Mouse (Mus musculus) adrenal gland, postnatal 10 days (tissue): ENCODE measurements at regions not wholly inside any gene's neighbourhood (a gene's known extent, or its start where the extent isn't known, plus 50 kb on each side); places are given as distances from the start of the nearest gene placed in this dataset.
A peak's percentile ranks its signal among the peaks of the same experiment; 100 is the strongest.

Source experiments
- DNase-seq: peaks from one replicate; pipeline ENCODE4 v3.0.0; 2021; ENCODE audit warnings: mixed read lengths

DNA sequence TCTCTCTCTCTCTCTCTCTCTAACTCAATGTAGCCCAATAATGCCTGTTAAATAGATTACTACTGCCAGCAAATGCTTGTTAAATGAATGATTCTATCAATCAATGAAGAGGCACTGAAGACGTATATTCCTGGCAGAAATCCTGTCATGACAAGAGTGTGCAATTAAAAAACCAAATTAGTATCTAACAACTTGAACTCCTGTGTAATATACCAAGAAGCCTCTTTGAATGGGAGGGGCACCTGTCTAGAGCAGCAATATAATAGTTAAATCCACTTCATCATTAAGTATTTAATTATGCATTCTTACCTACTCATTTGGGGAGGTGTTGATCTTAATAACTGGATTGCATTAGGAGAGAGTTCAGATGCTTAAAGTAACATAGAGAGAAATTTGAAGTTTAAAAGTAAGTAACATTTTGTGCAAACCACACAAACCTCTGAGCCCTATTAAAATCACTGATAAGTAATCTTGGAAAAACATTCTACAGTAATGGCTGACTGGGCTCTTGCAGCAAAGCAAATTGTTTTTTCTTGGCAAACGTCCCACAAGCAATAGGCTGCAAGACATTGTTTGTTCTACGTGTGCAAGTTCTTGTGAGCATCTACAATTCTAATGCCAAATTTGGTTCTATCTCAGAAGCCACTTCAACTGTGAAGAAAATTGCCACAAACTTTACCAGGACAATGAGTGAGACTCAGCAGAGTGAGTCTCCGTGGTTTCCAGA lies 719.7 kb upstream of the Cited2 start:
- no peak for DNase-seq

DNA sequence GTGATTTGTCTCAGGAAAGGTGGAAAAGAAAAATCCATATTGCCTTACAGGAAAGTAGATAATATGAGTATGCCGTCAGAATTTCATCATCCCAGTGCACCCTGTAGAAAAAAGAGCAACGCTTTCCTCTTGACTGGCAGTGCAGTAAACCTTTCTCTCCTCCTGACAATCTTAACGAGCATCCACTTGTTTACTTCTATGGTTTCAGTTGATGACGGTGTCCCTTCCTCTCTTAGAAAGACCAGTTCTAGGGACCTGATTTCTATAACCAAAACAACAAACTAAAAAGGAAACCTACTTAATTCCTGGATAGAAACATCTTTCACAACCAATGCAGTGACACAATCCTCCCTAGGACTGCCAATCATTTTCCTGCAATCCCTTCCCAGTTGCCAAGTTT lies 714.3 kb upstream of the Cited2 start:
- DNase-seq = peak; percentile 20

DNA sequence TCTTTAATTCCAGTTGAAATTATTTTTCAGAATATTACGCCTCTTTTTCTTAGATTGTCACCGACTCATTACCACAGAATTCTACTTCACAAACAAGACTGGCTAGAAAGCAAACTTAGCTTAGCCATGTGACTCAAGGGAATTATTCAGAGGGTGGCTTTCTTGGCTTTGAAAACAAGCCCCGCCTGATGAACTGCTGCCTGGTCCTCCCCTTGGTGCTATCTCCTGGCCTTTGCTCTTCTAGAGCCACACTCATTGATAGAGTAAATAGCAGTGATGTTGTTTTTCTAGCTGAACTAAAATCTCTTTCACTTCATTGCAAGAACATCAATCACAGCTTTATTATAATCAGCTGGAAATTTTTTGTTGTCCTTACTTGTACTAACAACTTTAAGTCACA lies 713.0 kb upstream of the Cited2 start:
- peak; percentile 14 for DNase-seq

GRCm38 (mm10) chr10:17011876-17012275 lies 711.1 kb upstream of the Cited2 start:
- DNase-seq = no peak

GRCm38 (mm10) chr10:17012541-17012975 lies 710.5 kb upstream of the Cited2 start:
- peak; percentile 10 for DNase-seq

DNA sequence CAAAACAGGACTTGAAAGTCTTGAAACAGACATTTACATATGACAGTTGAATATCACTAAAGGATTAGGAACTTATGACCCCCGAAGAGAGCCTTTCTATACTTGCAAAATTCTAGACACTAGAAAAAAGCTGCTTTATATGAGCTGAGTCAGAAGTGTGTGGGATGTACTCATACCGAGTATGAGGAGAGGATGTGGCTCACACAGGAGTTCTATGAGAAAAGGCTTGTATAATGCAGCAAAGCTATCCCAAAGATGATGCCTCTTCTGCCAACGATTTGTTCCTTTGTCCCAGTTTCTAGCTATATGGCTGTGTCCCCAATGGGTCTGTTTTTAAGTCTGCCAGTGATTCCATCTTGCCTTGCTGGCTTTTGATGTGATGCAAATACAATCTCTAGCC lies 708.2 kb upstream of the Cited2 start:
- DNase-seq = no peak

DNA sequence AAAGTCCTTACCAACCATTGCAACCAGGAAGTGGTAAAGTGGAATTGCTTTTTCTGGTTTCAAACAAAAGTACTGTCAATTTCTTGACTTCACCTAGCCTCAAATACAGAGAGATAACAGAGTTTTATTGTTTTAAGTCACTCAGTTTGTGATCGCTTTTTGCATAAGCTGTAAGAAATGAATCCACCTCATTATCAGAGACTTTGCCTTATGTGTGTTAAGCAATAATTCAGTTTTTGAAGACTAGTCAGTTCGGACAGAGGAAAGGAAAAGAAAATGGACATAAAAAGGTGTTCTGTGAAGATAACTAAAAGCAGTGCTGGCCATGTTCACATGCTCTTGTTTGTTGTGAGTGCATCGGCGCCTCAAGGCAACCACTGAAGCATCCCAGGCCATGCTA lies 706.2 kb upstream of the Cited2 start:
- no peak for DNase-seq

DNA sequence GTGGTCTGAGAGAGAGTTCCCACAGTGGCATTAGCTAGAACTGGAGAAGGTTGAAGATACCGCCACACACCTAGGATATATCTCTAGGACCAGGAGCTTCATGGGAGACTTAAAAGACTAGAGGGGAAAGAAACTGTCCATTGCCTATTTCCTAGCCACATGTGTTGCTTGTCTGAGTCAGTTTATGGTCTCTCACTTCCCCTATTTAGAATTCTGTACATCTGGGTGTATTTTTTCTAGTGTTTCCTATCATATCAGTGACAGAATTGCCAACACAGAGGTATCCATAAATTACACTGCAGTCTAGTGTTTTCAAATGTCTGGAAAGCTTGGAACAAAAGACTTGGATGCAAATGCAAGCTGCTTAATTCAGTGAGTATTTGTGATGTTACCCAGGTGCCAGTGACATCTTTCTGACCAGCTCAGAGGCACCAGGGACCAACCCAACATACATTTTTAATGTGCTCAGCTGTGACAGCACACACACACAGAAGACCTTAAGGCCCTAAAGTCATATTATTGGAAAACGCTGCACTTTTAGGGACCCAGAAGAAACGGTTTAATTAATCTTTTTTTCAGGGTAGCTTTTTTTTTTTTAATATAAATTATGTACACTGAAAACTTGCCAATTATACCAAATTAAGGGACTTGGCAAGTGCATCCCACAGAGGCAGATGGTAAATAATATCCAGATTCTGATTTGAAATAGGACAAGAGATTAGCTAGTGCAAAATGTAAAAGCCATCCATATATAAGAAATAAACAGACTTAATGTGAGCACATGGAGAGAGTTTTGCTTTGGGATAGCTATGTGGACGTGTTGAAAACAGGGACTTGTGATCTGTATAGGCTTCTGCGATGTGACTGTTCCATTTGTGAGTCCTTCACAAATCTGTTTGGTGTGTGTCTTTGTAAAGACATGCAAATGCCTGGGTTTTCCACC lies 700.5 kb upstream of the Cited2 start:
- no peak for DNase-seq

DNA sequence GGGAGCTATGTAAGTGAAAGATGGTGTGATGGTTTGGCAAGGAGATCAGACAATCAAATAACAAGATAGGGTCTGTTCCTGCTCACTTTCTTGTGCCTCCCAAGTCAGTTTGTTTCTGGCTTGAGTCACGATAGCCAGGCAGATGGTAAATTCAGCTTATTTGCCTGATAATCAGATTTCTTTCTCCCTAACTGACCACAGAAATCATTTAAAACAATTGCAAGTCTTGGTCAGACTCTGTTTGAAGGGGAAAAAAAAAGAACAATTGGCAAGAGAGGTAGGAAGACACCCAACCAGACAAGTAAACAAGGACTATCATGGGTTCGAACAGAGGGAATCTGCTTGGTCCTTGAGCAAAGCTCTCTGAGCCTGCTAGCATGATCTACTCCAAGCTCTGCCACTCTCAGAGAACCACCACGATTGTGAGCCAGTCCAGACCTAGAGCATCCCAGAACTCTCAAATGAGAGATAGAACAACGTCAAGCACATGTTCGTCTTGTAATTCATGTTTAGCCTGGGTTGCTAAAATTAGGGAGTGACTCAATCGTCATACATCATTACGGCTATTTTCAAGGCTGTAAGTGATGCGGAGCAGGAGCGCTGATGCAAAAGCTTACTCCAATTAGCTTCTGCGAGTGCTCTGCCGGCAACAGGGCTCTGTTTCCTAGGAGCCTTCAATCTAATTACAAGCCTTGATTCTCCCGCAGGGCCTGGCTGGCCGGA lies 699.3 kb upstream of the Cited2 start:
- peak; percentile 38 for DNase-seq

- DNase-seq = no peak
These were observed 698.7 kb upstream of the Cited2 start for GRCm38 (mm10) chr10:17024294-17024665.

GRCm38 (mm10) chr10:17034892-17035775 lies 687.9 kb upstream of the Cited2 start:
- DNase-seq = peak; percentile 28

- no peak for DNase-seq
These were observed 684.6 kb upstream of the Cited2 start for GRCm38 (mm10) chr10:17038259-17039043.

- DNase-seq = no peak
These were observed 680.9 kb upstream of the Cited2 start for GRCm38 (mm10) chr10:17042090-17042489.

DNA sequence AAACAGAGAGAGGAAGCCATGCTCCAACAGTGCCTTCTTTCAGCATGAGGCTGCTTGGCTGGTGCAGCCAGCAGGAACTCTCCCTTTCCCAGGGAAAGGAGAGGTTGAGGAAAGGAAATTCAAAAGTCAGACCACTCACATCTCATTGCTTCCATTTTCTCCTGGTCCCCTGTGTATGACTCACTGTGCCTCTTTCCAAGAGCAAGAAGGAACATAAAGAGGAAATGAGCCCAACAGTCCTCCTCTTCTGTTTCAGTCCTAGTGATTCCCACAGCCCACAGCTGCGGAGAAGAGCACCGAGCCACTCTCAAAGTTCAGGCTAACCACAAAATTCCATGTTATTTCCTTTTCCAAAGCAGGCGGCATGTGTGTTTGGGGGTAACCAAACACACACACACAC lies 680.0 kb upstream of the Cited2 start:
- DNase-seq = no peak

GRCm38 (mm10) chr10:17046765-17047164 lies 676.3 kb upstream of the Cited2 start:
- no peak for DNase-seq

GRCm38 (mm10) chr10:17072906-17073305 lies 650.1 kb upstream of the Cited2 start:
- no peak for DNase-seq

DNA sequence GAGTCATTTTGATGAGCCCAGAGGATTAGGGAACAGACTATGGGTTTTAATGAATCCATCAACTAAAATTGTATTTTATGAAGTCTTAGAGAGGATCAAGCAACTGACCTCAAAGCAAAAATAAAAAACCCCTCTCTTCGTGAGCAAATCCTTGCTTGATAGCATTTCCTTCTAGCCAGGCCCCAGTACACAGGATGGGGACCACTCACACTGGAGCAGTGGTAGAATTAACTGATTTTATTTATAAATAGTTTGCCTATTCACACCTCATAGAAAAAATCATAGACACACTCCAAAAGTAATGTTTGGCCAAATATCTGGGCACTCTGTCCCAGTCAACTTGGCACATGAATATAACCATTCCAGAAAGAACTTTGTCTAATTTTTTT lies 649.0 kb upstream of the Cited2 start:
- DNase-seq = no peak

DNA sequence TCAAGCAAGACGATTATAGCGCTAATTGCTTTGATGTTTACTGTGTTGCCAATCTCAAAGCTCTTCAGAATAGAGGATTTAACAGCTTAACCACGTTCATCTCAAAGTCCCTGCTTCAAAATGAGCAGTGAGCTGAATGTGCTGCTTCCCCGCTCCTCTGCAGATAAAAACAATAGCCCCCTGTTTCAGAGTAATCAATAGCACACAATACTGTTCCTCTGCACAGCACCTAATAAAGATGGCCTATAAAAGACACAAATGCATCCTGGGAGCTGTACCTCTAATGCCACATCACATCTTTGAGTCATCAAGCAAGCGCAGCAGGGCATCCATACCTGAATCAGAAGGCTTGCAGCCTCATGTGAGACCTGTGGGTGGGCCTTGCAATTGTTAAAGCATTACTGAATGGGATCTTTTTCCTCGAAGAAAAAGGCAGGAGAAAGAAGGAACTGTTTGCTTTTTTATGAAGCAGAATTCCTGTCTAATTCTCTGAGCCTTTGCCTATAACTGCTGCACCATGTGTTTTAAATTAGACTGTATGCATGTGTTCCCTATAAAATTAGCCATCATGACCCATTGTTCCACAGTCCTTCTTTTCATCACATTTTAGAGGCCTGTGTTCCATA lies 648.5 kb upstream of the Cited2 start:
- no peak for DNase-seq

DNA sequence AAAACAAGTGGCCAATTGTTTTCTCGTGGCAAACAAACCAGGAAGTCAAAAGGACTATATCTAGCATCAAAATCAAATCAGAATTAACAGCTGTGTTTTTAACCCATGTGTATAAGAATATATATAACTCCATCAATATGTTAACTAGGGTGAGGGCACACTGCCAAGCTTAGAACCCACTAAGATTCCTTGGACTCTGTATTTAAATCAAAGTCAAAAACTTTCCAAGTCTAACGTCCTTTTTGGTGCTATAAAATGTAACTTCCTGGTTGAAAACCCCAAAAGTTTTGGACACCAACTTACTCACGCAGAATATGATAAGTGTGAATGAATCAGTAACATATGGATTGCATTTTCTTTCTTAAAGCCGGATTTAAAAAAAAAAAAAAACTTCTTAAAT lies 647.9 kb upstream of the Cited2 start:
- no peak for DNase-seq

- DNase-seq = no peak
These were observed 647.4 kb upstream of the Cited2 start for GRCm38 (mm10) chr10:17075576-17075975.

GRCm38 (mm10) chr10:17076186-17076585 lies 646.8 kb upstream of the Cited2 start:
- DNase-seq = peak; percentile 16
